Comparison of ENCODE assay signal across 9 mouse cellular contexts in genomic region chr2:28592809-28593208, GRCm38 (mm10). TPM values are rescaled to one million over a fixed set of nuclear protein-coding genes. Genes with fewer than 3 reads are reported as not detected.
DNase-seq lines count a peak whose midpoint lies in the region; ATAC-seq lines count a peak whose summit lies in the region.
"Had no signal": no experiment of that assay in that cellular context is flagged by ENCODE, and none has a peak within 500 bp of the region (broad histone marks: within the 10 kb centered on the region; RNA-seq: fewer than 3 reads in every experiment).

No protein-coding gene starts in this region.

- no peak overlapping the region for H3K4me3 ChIP-seq in intestine, embryonic 14.5 days (ENCODE audit: low read depth, low read length)
- no peak overlapping the region for H3K4me3 ChIP-seq in intestine, embryonic 16.5 days (ENCODE audit: low read length)
- no peak overlapping the region for H3K4me3 ChIP-seq in heart, embryonic 15.5 days
- H3K4me3 ChIP-seq in liver, embryonic 11.5 days (ENCODE audit: low read depth, low read length): no peak overlapping the region
- H3K4me3 ChIP-seq in neural tube, embryonic 12.5 days: no peak overlapping the region

- peak; percentile 74 for DNase-seq in intestine, embryonic 14.5 days (ENCODE audit: low spot score)
- DNase-seq in R1 (ENCODE audit: low read depth, low spot score): peak; percentile 76
- DNase-seq in cerebellum, postnatal 36 days: peak; percentile 67
- peak; percentile 74 for DNase-seq in liver, embryonic 11.5 days (ENCODE audit: low spot score)
- peak; percentile 50 to 81 for DNase-seq in thymus, postnatal 10 days (ENCODE audit: low spot score in 2 of 2)

- no peaks in the 10 kb centered on the region for H3K27me3 ChIP-seq in intestine, embryonic 14.5 days (replicated peaks; ENCODE audit: control insufficient read depth, insufficient read depth, low read length)
- no peaks in the 10 kb centered on the region for H3K27me3 ChIP-seq in intestine, embryonic 16.5 days (replicated peaks; ENCODE audit: control insufficient read depth, insufficient read depth, low read length)
- peaks cover 12% of the 10 kb centered on the region; the same call in 1 of the 2 replicates for H3K27me3 ChIP-seq in heart, embryonic 15.5 days
- 0 out of 2 replicates have a peak, but pooled peaks cover 2% of the 10 kb centered on the region for H3K27me3 ChIP-seq in liver, embryonic 11.5 days (replicated peaks; ENCODE audit: control insufficient read depth, insufficient read depth, low read length)
- H3K27me3 ChIP-seq in neural tube, embryonic 12.5 days (replicated peaks): no peaks in the 10 kb centered on the region

- no peak for ATAC-seq in intestine, embryonic 14.5 days (replicated peaks; ENCODE audit: low FRiP score, low TSS enrichment, low read depth)
- no peak for ATAC-seq in intestine, embryonic 16.5 days
- ATAC-seq in heart, embryonic 15.5 days (replicated peaks; ENCODE audit: insufficient number of reproducible peaks, insufficient read depth, low FRiP score, low read depth): no peak
- peak; percentile 57; the same call in 1 of the 2 replicates for ATAC-seq in liver, embryonic 11.5 days (replicated peaks; ENCODE audit: low FRiP score)
- no peak for ATAC-seq in neural tube, embryonic 12.5 days (ENCODE audit: low FRiP score, low read depth)

- peak overlapping the region; percentile 28 for H3K4me2 ChIP-seq in intestine, embryonic 14.5 days (ENCODE audit: low read length)
- H3K4me2 ChIP-seq in intestine, embryonic 16.5 days (ENCODE audit: low read depth, low read length): no peak overlapping the region
- H3K4me2 ChIP-seq in heart, embryonic 15.5 days: peak overlapping the region; percentile 35; the same call in 1 of the 2 replicates
- peak overlapping the region; percentile 45 for H3K4me2 ChIP-seq in liver, embryonic 11.5 days
- H3K4me2 ChIP-seq in neural tube, embryonic 12.5 days (replicated peaks): 0 out of 2 replicates have a peak overlapping the region, but pooled peaks have one; percentile 25

- WGBS in intestine, embryonic 14.5 days: 8% methylated on average over 15 of the region's 15 CpGs
- WGBS in intestine, embryonic 16.5 days: 6% methylated on average over 15 of the region's 15 CpGs
- WGBS in heart, embryonic 15.5 days: 5% methylated on average over 15 of the region's 15 CpGs
- WGBS in liver, embryonic 11.5 days: 5% methylated on average over 15 of the region's 15 CpGs
- WGBS in neural tube, embryonic 12.5 days: 8% methylated on average over 15 of the region's 15 CpGs

- no peaks in the 10 kb centered on the region for H3K9me3 ChIP-seq in intestine, embryonic 14.5 days (ENCODE audit: control insufficient read depth, low read length)
- H3K9me3 ChIP-seq in intestine, embryonic 16.5 days (ENCODE audit: control insufficient read depth, low read length): no peaks in the 10 kb centered on the region
- H3K9me3 ChIP-seq in heart, embryonic 15.5 days (replicated peaks): no peaks in the 10 kb centered on the region
- no peaks in the 10 kb centered on the region for H3K9me3 ChIP-seq in liver, embryonic 11.5 days (ENCODE audit: control insufficient read depth, low read length)
- H3K9me3 ChIP-seq in neural tube, embryonic 12.5 days: no peaks in the 10 kb centered on the region

- no peaks in the 10 kb centered on the region for H3K36me3 ChIP-seq in intestine, embryonic 14.5 days (ENCODE audit: control insufficient read depth, insufficient read depth, low read length)
- no peaks in the 10 kb centered on the region for H3K36me3 ChIP-seq in intestine, embryonic 16.5 days (ENCODE audit: control insufficient read depth, insufficient read depth, low read length)
- no peaks in the 10 kb centered on the region for H3K36me3 ChIP-seq in heart, embryonic 15.5 days
- no peaks in the 10 kb centered on the region for H3K36me3 ChIP-seq in liver, embryonic 11.5 days (ENCODE audit: control insufficient read depth, insufficient read depth, low read length)
- no peaks in the 10 kb centered on the region for H3K36me3 ChIP-seq in neural tube, embryonic 12.5 days

- no peak overlapping the region for H3K9ac ChIP-seq in intestine, embryonic 14.5 days (ENCODE audit: low read length)
- no peak overlapping the region for H3K9ac ChIP-seq in intestine, embryonic 16.5 days (ENCODE audit: low read depth, low read length)
- H3K9ac ChIP-seq in heart, embryonic 15.5 days: no peak overlapping the region
- H3K9ac ChIP-seq in liver, embryonic 11.5 days (ENCODE audit: low read depth, low read length): no peak overlapping the region
- H3K9ac ChIP-seq in neural tube, embryonic 12.5 days: no peak overlapping the region

- H3K27ac ChIP-seq in intestine, embryonic 14.5 days (ENCODE audit: low read depth): no peak overlapping the region
- no peak overlapping the region for H3K27ac ChIP-seq in intestine, embryonic 16.5 days (ENCODE audit: low read length)
- no peak overlapping the region for H3K27ac ChIP-seq in heart, embryonic 15.5 days
- no peak overlapping the region for H3K27ac ChIP-seq in liver, embryonic 11.5 days (ENCODE audit: low read depth, low read length)
- no peak overlapping the region for H3K27ac ChIP-seq in neural tube, embryonic 12.5 days
- H3K27ac ChIP-seq: macrophage had no signal

- H3K4me1 ChIP-seq in intestine, embryonic 14.5 days (replicated peaks; ENCODE audit: control insufficient read depth, insufficient read depth, low read length): no peaks in the 10 kb centered on the region
- no peaks in the 10 kb centered on the region for H3K4me1 ChIP-seq in intestine, embryonic 16.5 days (ENCODE audit: control insufficient read depth, insufficient read depth, low read length)
- H3K4me1 ChIP-seq in heart, embryonic 15.5 days (replicated peaks): peaks cover 3% of the 10 kb centered on the region; the same call in 1 of the 2 replicates
- peaks cover 28% of the 10 kb centered on the region for H3K4me1 ChIP-seq in liver, embryonic 11.5 days (replicated peaks; ENCODE audit: control insufficient read depth, insufficient read depth, low read length)
- H3K4me1 ChIP-seq in neural tube, embryonic 12.5 days: no peaks in the 10 kb centered on the region

RNA-seq across cellular contexts. Expression of gene Gtf3c5, which starts 9.3 kb away (rescaled TPM):
- 30.4 and 30.5 TPM in 2 replicates for polyA plus RNA-seq in intestine, embryonic 14.5 days (2014; fragmentation: Nextera tagmentation; extraction: Ambion mirVana)
- polyA plus RNA-seq in intestine, embryonic 16.5 days (2015; fragmentation: Nextera tagmentation; extraction: Ambion mirVana): 27.5 and 32.2 TPM in 2 replicates
- 24.0 and 27.8 TPM in 2 replicates for polyA plus RNA-seq in heart, embryonic 15.5 days (2015; fragmentation: Nextera tagmentation; extraction: Ambion mirVana)
- polyA plus RNA-seq in liver, embryonic 11.5 days (2014; fragmentation: Nextera tagmentation; extraction: Ambion mirVana): 30.8 and 32.9 TPM in 2 replicates
- polyA plus RNA-seq in neural tube, embryonic 12.5 days (2016; fragmentation: Nextera tagmentation; extraction: Ambion mirVana): 46.7 and 51.1 TPM in 2 replicates

RNA-seq across cellular contexts. Expression of gene Gfi1b, which starts 29.0 kb away (rescaled TPM):
- 0.27 TPM in 1 of 2 replicates, not detected in the other for polyA plus RNA-seq in intestine, embryonic 14.5 days (2014; fragmentation: Nextera tagmentation; extraction: Ambion mirVana)
- 1.1 and 2.5 TPM in 2 replicates for polyA plus RNA-seq in intestine, embryonic 16.5 days (2015; fragmentation: Nextera tagmentation; extraction: Ambion mirVana)
- 0.25 and 1.5 TPM in 2 replicates for polyA plus RNA-seq in heart, embryonic 15.5 days (2015; fragmentation: Nextera tagmentation; extraction: Ambion mirVana)
- 143 and 151 TPM in 2 replicates for polyA plus RNA-seq in liver, embryonic 11.5 days (2014; fragmentation: Nextera tagmentation; extraction: Ambion mirVana)
- 0.98 and 1.1 TPM in 2 replicates for polyA plus RNA-seq in neural tube, embryonic 12.5 days (2016; fragmentation: Nextera tagmentation; extraction: Ambion mirVana)

RNA-seq across cellular contexts. Expression of gene Cel, which starts 29.6 kb away (rescaled TPM):
- 67.3 TPM in 1 of 2 replicates, not detected in the other for polyA plus RNA-seq in intestine, embryonic 14.5 days (2014; fragmentation: Nextera tagmentation; extraction: Ambion mirVana)
- 383 and 542 TPM in 2 replicates for polyA plus RNA-seq in intestine, embryonic 16.5 days (2015; fragmentation: Nextera tagmentation; extraction: Ambion mirVana)
- 0.25 TPM in 1 of 2 replicates, not detected in the other for polyA plus RNA-seq in heart, embryonic 15.5 days (2015; fragmentation: Nextera tagmentation; extraction: Ambion mirVana)
- not detected in 2 replicates for polyA plus RNA-seq in liver, embryonic 11.5 days (2014; fragmentation: Nextera tagmentation; extraction: Ambion mirVana)
- polyA plus RNA-seq in neural tube, embryonic 12.5 days (2016; fragmentation: Nextera tagmentation; extraction: Ambion mirVana): not detected in 2 replicates
- polyA plus RNA-seq: macrophage had no signal

RNA-seq across cellular contexts. Expression of gene Tsc1, which starts 48.2 kb away (rescaled TPM):
- polyA plus RNA-seq in intestine, embryonic 14.5 days (2014; fragmentation: Nextera tagmentation; extraction: Ambion mirVana): 17.2 and 19.4 TPM in 2 replicates
- 12.6 and 13.8 TPM in 2 replicates for polyA plus RNA-seq in intestine, embryonic 16.5 days (2015; fragmentation: Nextera tagmentation; extraction: Ambion mirVana)
- polyA plus RNA-seq in heart, embryonic 15.5 days (2015; fragmentation: Nextera tagmentation; extraction: Ambion mirVana): 11.1 and 18.0 TPM in 2 replicates
- polyA plus RNA-seq in liver, embryonic 11.5 days (2014; fragmentation: Nextera tagmentation; extraction: Ambion mirVana): 20.7 and 21.3 TPM in 2 replicates
- polyA plus RNA-seq in neural tube, embryonic 12.5 days (2016; fragmentation: Nextera tagmentation; extraction: Ambion mirVana): 31.8 and 34.6 TPM in 2 replicates

Comparison
In these comparisons a context has a peak if more than half of its experiments do, and no peak if none do; other contexts are left out.
1. RNA of gene Gfi1b, which starts 29.0 kb away (polyA plus RNA-seq): 143 to 151 TPM in liver, embryonic 11.5 days; 1.1 to 2.5 TPM in intestine, embryonic 16.5 days, 0.98 to 1.1 TPM in neural tube, embryonic 12.5 days, 0.25 to 1.5 TPM in heart, embryonic 15.5 days and 0.27 TPM in intestine, embryonic 14.5 days; every median in the first group is over 10 times any median in the second.
2. Peak in every context shown above with its lines, with median percentiles within 50 percentile points of each other: DNase-seq.